Mouse (Mus musculus): Measurements from ENCODE around the gene Tbc1d19.

The Tbc1d19 gene

DNA sequence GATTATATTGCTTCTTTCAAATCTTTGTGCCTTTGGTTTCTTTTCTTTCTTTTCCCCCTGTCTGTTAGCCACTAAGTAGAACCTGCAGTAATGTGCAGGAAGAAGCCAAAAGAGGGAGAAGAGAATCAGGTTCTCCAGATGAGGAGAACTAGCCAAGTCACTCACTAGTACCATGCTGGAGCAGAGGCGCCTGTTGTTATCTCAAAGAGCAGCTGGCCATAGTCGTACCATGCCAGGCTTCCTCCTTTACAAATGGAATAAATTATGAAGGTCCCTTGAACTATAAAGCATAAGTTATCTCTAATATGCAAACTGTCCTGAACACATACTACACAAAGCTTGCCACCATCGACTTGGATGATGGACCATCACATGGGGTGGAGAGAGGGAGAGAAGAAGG, 99.8 kb downstream of the Tbc1d19 start:
- DNase-seq (ENCODE audit: low read depth, low spot score): no peak

DNA sequence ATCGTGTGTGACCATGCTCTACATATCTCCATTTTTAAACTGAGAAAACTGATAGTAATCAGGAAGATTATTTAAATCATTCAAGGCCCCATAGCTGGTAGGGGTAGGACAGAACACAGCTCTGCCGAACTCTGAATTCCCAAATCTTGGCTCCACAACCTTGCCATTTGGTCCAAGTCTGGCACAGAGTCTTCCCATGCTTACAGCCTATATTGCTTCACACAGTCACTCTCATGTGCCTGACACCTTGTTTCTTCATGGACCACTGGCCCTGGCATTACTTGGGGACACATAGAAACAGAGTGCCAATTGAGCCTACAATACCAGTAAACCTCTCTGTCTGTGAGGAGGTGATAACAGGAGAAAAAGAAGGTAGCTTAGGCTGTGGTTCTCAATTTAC, 111.0 kb downstream of the Tbc1d19 start:
- no peak for DNase-seq (ENCODE audit: low read depth, low spot score)

DNA sequence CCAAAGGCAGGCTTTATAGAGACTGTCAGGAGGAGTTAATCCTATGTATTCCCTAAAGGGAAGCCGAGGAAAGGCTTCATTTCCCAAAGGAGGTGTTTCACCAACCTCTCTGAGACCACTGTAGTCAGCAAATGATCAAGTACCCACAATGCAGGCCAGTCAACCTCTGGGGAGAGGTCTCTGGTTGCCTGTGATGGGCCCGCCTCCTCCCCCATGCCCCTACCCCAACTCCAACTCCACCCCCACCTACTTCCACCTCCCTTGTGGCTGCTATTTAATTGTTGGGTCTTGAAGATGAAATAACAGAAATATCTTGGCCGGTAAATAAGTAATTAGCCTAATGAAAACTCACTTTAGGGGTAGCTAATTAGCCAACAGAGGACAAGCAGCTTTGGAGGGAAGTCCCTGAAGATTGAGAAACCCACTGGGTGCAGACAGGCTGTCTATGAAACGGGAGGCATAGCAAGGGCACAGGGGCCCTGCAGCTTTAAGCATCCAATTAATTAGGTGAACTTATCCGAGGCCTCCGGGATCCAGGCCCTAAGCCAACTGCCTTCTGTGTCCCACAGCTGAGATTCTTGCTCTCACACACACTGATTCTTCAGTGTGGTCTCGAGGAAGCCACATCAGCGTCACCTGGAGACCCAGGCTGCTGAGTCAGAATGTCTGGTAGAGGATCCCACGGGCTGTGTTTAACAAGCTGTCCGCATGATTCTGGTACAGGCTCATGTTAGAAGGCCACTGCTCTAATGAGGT, 112.9 kb downstream of the Tbc1d19 start:
- DNase-seq (ENCODE audit: low read depth, low spot score): peak; percentile 5

DNA sequence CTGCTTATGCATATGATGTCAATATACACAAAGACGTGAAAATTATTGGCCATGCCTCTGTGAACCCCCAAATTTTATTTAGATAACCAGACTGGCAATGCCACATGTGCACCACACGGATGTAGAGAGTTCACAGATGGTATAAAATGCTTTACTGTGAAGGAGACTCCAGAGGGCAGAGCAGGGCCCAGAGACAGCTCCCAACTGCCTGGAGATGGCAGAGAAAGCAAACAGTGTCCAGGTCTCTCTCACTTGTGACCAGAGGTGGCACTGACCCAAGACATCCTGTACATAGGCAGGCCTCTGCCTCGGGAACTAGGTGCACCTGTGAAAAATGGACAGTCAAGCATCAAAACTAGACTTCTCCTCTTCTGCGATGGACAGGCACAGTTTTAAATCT, 114.6 kb downstream of the Tbc1d19 start:
- no peak for DNase-seq (ENCODE audit: low read depth, low spot score)

GRCm38 (mm10) chr5:53926301-53926855, 117.0 kb downstream of the Tbc1d19 start:
- no peak for DNase-seq (ENCODE audit: low read depth, low spot score)

- DNase-seq (ENCODE audit: low read depth, low spot score): no peak
Observed at GRCm38 (mm10) chr5:53927886-53928285, 118.5 kb downstream of the Tbc1d19 start.

DNA sequence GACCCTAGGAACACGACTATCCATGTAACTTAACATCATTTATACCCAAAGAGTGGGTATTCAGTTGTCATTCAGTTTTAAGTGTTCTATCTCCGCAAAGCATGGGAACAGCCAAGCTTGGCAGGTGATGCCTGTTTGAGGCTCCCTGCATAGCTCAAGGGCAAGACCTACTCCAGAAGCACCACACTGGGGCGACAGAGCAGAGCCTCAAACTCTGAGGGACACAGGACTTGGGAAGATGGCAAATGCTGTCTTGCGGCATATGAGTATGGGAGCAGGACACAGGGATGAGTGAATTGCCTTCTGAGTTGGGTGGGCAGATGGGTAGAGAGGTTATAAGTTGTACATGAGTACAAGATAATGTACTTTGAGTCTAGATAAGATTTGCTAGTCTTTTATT, 119.1 kb downstream of the Tbc1d19 start:
- DNase-seq (ENCODE audit: low read depth, low spot score): no peak

DNA sequence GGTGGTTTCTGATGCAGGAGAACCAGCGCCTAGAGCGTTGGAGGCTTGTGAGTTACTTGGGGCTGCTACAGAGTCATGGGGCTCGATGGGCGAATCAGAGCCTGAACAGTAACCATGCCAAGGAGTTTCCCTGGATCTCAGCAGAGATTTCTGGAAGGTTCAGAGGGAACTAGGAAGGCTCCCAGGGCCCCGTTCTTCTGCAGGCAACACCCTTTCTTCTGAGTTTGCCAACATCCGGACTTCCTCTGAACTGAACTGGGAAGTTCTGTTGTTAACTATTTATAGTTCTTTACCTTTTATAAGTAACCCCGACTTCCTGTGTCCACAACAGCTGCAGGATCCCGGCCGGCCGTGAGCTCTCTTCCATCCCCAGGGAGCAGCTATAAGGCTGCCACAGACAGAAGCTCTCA, 119.8 kb downstream of the Tbc1d19 start:
- no peak for DNase-seq (ENCODE audit: low read depth, low spot score)

DNA sequence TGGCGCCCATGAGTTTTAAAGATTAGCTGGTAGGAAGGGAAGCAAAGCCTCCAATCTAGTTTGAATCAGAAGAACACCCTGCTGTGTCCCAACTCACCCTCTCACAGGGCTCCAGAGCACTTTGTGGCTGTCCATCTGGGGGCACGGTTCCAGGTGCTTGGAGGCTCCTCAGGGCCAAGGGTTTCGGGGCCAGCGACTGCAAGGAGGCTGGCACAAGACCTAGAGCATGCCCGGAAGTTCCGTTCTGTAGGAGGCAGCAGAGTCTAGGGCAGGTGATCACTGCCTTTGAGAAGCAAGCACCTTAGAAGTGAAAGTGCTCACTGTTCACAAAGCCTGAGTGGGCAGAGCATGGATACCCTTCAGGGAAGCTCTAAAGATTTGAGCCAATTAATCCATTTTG, 120.4 kb downstream of the Tbc1d19 start:
- no peak for DNase-seq (ENCODE audit: low read depth, low spot score)

- no peak for DNase-seq (ENCODE audit: low read depth, low spot score)
Observed at GRCm38 (mm10) chr5:53931011-53931410, 121.6 kb downstream of the Tbc1d19 start.

DNA sequence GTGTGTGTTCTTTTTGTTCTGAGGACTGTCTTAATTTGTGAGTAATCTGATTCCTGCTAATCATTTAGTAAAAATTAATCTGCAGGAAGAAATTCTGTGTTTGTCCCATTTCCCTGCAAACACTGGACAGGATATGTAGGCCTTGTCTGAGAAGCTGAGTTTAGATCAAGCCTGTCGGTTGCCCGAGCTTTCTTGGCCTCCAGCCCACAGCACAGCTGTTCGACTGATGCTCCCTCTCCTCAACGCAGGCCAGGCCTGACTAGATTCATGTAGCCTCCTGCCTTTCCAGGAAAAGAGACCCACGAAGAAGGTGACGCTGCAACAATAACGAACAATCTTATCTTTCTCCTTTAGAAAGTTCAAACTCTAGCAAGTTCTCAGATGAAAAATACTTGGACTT, 124.2 kb downstream of the Tbc1d19 start:
- DNase-seq (ENCODE audit: low read depth, low spot score): no peak

DNA sequence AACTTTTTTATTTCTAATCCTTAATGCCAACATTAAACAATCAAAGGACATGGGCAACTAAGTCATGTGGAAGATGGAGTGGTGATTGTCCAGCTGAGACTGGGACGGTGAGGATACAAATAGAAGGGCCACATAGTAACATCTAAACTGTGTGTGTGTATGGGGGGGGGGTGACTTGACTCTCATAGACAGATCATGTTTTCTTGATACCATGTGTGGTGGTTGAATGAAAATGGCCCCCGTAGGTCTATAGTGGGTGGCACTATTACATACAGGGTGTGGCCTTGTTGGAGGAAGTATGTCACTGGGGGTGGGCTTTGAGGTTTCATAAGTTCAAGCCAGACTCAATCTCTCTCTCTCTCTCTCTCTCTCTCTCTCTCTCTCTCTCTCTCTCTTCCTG, 124.6 kb downstream of the Tbc1d19 start:
- DNase-seq (ENCODE audit: low read depth, low spot score): no peak

GRCm38 (mm10) chr5:53934826-53935225, 125.4 kb downstream of the Tbc1d19 start:
- DNase-seq (ENCODE audit: low read depth, low spot score): no peak

GRCm38 (mm10) chr5:53937187-53937586, 127.8 kb downstream of the Tbc1d19 start:
- DNase-seq (ENCODE audit: low read depth, low spot score): no peak

DNA sequence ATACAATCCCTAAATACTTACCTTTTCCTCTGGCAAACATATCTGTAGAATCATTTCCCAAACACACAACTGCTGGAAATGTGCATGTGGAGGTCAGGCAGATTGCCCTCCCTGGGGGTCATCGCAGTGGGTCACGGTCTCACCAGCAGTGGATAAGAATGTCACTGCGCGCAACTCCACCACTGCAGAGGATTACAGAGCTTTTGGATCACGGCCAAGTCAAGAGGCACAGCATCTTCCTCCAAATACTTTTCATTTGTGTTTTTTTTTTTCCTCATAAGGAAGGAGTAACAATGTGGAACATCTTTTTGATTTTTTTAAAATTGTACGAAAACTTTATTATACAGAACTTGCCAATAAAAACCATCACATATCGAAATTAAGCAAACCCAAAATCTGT, 129.6 kb downstream of the Tbc1d19 start:
- DNase-seq (ENCODE audit: low read depth, low spot score): no peak

DNA sequence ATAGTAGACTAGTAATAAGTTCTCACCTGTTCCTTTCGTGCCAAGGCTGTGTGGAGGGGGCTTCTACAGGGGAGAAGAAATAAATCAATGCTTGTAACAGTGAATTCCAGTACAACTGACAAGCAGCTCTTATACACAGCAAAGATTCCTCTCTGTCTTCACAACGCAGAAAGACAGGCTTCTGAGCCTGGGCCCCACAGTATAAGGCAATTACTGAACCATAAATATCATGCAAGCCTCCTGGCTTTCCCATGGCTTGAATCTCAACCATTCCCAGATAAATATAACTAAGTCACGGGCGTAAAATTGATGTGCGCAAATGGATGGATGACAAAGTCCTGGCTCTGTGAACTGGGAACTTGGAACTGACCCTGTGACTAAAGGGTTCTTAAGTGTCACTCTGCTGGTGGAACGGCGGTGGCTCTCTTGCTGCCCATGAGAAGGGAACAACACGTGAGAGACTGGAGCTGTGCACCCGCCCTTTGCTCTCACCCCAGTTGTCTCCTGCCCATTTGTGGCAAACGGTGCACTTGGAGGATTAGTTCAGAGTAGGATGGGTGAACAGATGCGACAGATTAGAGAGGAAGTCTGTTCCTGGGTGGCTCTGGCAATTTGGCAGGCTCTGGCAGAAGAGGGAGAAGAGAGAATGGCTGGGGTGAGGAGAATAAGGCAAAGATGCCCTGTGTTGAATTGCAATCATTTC, 132.1 kb downstream of the Tbc1d19 start:
- no peak for DNase-seq (ENCODE audit: low read depth, low spot score)

GRCm38 (mm10) chr5:53942332-53942731, 132.9 kb downstream of the Tbc1d19 start:
- no peak for DNase-seq (ENCODE audit: low read depth, low spot score)

- DNase-seq (ENCODE audit: low read depth, low spot score): no peak
Observed at GRCm38 (mm10) chr5:53943321-53943857, 134.0 kb downstream of the Tbc1d19 start.

- no peak for DNase-seq (ENCODE audit: low read depth, low spot score)
Observed at GRCm38 (mm10) chr5:53946747-53947146, 137.3 kb downstream of the Tbc1d19 start.

DNA sequence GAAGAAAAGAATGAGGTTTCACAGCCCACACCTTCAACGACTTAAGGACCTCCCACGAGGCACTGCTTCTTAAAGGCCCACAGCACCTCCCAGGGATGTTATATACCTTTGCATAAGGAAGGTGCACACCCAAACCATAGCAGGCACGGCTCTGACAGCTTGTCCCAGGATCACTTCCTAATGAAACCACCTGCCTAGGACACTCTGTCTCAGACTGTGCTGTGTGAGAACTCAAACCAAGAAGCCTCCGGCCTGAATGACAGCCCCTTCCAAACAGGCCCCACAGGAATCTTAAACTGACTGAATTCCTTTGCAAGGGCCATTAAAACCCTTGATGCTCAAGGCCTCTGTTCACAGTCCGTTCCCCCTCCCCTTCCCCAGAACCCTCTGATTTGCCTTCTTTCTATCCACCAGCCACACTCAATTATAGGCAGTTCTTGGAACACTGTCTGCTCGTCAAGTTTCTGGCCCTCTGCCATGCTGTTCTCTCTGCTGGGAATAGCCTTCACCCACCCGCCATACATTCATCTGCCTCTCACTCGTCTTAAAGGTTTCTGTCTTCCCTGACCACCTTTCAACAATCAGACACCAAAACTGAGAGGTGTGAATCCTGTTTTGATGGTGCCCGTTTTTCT, 138.3 kb downstream of the Tbc1d19 start:
- DNase-seq (ENCODE audit: low read depth, low spot score): no peak

GRCm38 (mm10) chr5:53948606-53949266, 139.3 kb downstream of the Tbc1d19 start:
- DNase-seq (ENCODE audit: low read depth, low spot score): no peak

DNA sequence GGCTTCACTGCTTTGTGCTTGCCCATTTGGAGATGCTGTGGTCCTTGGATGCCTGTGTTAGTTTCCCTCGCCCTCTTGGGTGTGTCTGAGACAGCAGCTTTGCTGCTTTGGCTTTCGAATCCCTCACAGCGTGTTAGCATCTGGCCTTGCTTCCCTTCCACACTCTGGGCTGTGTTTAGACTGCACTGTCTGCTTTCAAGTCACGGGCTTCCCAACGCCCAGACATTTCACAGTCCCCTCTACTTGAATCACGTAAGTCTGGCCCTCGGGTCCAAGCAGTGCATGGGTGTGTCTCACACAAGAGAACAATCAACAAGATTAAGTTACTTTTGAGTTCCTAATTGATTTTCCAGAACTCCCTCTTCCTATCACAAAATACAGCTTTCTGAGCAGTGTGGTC, 140.8 kb downstream of the Tbc1d19 start:
- DNase-seq (ENCODE audit: low read depth, low spot score): no peak
